Mouse (Mus musculus): ENCODE results near the gene P2ry14. TPM values are rescaled to one million over a fixed set of nuclear protein-coding genes. Genes with fewer than 3 reads are reported as not detected.

The P2ry14 gene
- total and polyA plus RNA-seq, 3 experiments, result 0.08 to 0.13 TPM; not detected in 1

DNA sequence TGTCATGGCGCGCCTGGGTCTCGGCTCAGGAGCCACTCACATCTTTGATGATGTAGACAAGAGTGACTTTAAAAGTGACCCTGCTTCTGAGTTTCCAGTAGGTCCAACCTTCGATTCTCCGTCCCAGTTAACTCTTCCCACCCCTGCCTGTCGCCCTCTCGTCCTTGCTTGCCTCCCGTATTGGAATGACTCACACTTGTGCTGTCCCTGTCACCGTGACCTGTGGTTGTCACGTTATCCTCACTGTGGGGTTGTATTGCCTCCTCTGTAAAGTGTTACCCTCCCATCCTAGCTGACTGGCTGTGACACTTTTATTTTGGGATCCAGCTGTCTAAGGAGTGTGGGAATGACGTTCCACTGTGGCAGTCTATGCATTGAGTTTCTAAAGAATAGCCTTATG lies 60.7 kb downstream of the P2ry14 start:
- Histone ChIP-seq H3K9ac (ENCODE audit: control insufficient read depth, low read depth, low read length, poor library complexity, severe bottlenecking) (no peak overlapping the region), H3K27me3 (ENCODE audit: control insufficient read depth in 1 of 2, insufficient read depth in 2 of 2, low read length in 2 of 2) (peaks cover 0 to 8% of the 10 kb centered on the region in 2 experiments), H3K27ac (ENCODE audit: control insufficient read depth, low read depth, low read length) (no peak overlapping the region), H3K4me3 (ENCODE audit: control insufficient read depth in 1 of 2, insufficient read depth in 1 of 2, low read depth in 2 of 2, low read length in 2 of 2) (no peak overlapping the region), H3K36me3 (ENCODE audit: control insufficient read depth in 1 of 2, insufficient read depth in 2 of 2, low read length in 2 of 2) (no peaks in the 10 kb centered on the region), H3K9me3 (replicated peaks; ENCODE audit: insufficient read depth, low read length) (no peaks in the 10 kb centered on the region), H3K79me2 (ENCODE audit: control insufficient read depth, insufficient read depth, low read length, poor library complexity) (no peaks in the 10 kb centered on the region), H3K4me1 (ENCODE audit: control insufficient read depth in 1 of 2, insufficient read depth in 2 of 2, low read length in 2 of 2) (no peaks in the 10 kb centered on the region)
- no peak for TF ChIP-seq POLR2A (IDR thresholded peaks at IDR 0.05; ENCODE audit: control insufficient read depth in 1 of 2, insufficient read depth in 1 of 2, low read depth in 1 of 2, low read length in 2 of 2, poor library complexity in 1 of 2)
- no peak for TF ChIP-seq NRF1 (IDR thresholded peaks at IDR 0.05; ENCODE audit: insufficient read depth, low read depth, low read length, poor library complexity, severe bottlenecking)
- no peak for DNase-seq (ENCODE audit: low read depth, low spot score)

DNA sequence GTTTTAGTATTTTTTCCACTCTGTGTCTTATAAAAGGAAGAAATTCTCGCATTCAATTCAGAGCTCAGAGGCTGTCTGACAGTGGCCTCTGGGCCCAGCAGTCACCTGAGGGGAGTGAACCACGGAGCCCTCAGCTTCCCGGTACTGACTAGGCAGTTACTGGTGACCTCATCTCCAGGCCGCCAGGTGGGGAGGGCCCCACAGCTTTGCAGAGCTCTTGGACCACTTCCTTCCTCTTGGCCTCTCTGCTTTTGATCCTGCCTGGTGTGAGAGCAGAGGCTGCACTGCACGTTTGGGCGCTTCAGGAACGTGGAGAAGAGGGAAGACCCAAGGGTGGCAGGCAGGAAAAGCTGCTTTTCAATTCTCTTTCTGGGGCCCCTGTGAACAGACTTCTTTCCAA lies 72.5 kb downstream of the P2ry14 start:
- TF ChIP-seq TAL1 (IDR thresholded peaks at IDR 0.05; ENCODE audit: low read length) (no peak), TBP (IDR thresholded peaks at IDR 0.05; ENCODE audit: low read depth, low read length) (no peak), RCOR1 (IDR thresholded peaks at IDR 0.05; ENCODE audit: low read depth, low read length) (no peak), POLR2A (IDR thresholded peaks at IDR 0.05; ENCODE audit: control insufficient read depth in 1 of 2, insufficient read depth in 1 of 2, low read depth in 1 of 2, low read length in 2 of 2, poor library complexity in 1 of 2) (no peak), USF2 (IDR thresholded peaks at IDR 0.05; ENCODE audit: borderline replicate concordance in 1 of 2, insufficient read depth in 1 of 2, low read depth in 1 of 2, low read length in 2 of 2) (no peak), GATA1 (IDR thresholded peaks at IDR 0.05; ENCODE audit: low read depth, low read length) (no peak), EP300 (IDR thresholded peaks at IDR 0.05; ENCODE audit: low read depth in 1 of 2, low read length in 2 of 2) (no peak), BHLHE40 (IDR thresholded peaks at IDR 0.05; ENCODE audit: borderline replicate concordance, low read depth, low read length) (no peak), MEF2A (IDR thresholded peaks at IDR 0.05; ENCODE audit: extremely low read depth, insufficient replicate concordance, low read depth, low read length, poor library complexity, severe bottlenecking) (no peak), HCFC1 (IDR thresholded peaks at IDR 0.05; ENCODE audit: low read depth, low read length) (no peak), KAT2A (conservative IDR thresholded peaks at IDR 0.05; ENCODE audit: low read depth, low read length) (no peak), E2F4 (IDR thresholded peaks at IDR 0.05; ENCODE audit: borderline replicate concordance, low read depth, low read length) (no peak), MYC (IDR thresholded peaks at IDR 0.05; ENCODE audit: low read depth, low read length) (no peak), CHD2 (IDR thresholded peaks at IDR 0.05; ENCODE audit: low read length) (no peak), MAX (IDR thresholded peaks at IDR 0.05; ENCODE audit: low read length) (no peak), NRF1 (IDR thresholded peaks at IDR 0.05; ENCODE audit: insufficient read depth, low read depth, low read length, poor library complexity, severe bottlenecking) (no peak), GABPA (IDR thresholded peaks at IDR 0.05; ENCODE audit: low read depth, low read length) (no peak), MYB (IDR thresholded peaks at IDR 0.05; ENCODE audit: low read depth, low read length) (no peak), MXI1 (IDR thresholded peaks at IDR 0.05; ENCODE audit: low read depth, low read length) (no peak)
- Histone ChIP-seq H3K27me3 (ENCODE audit: control insufficient read depth in 1 of 2, insufficient read depth in 2 of 2, low read length in 2 of 2) (peaks cover under 1 to 2% of the 10 kb centered on the region in 2 experiments; a peak in 3 of 4 replicates), H3K4me3 (ENCODE audit: control insufficient read depth in 1 of 2, insufficient read depth in 1 of 2, low read depth in 2 of 2, low read length in 2 of 2) (no peak overlapping the region), H3K4me1 (ENCODE audit: control insufficient read depth in 1 of 2, insufficient read depth in 2 of 2, low read length in 2 of 2) (no peaks in the 10 kb centered on the region), H3K79me2 (ENCODE audit: control insufficient read depth, insufficient read depth, low read length, poor library complexity) (no peaks in the 10 kb centered on the region), H3K9me3 (replicated peaks; ENCODE audit: insufficient read depth, low read length) (no peaks in the 10 kb centered on the region), H3K9ac (ENCODE audit: control insufficient read depth, low read depth, low read length, poor library complexity, severe bottlenecking) (no peak overlapping the region), H3K36me3 (ENCODE audit: control insufficient read depth in 1 of 2, insufficient read depth in 2 of 2, low read length in 2 of 2) (no peaks in the 10 kb centered on the region), H3K27ac (ENCODE audit: control insufficient read depth, low read depth, low read length) (no peak overlapping the region)
- no peak for DNase-seq (ENCODE audit: low read depth, low spot score)
